Mouse (Mus musculus): ENCODE data around the gene Igfn1. TPM values are rescaled to one million over a fixed set of nuclear protein-coding genes. Genes with fewer than 3 reads are reported as not detected.

Igfn1 gene
- polyA plus RNA-seq, 1 experiment from 2014 or later = not detected

- no peaks in the 10 kb centered on the region for H3K27me3 ChIP-seq
- POLR2A ChIA-PET = no interaction called here
- ATAC-seq (no peak), DNase-seq (ENCODE audit: low read depth, low spot score) (no peak)
- in situ Hi-C loops (cut with MboI; ENCODE audit: low pct_unique_long_range_greater_than_20kb) = no loop called here
- CTCF ChIA-PET = no interaction called here
- no peak for TF ChIP-seq CTCF (IDR thresholded peaks at IDR 0.05)
Observed at GRCm38 (mm10) chr1:136010247-136010646, 4.1 kb upstream of the Igfn1 start.

GRCm38 (mm10) chr1:136008159-136008533 is 2.0 kb upstream of the Igfn1 start:
- DNase-seq (ENCODE audit: low read depth, low spot score) (no peak), ATAC-seq (no peak)
- ChIA-PET CTCF (no interaction called here), POLR2A (no interaction called here)
- in situ Hi-C loops (cut with MboI; ENCODE audit: low pct_unique_long_range_greater_than_20kb) = no loop called here
- no peaks in the 10 kb centered on the region for H3K27me3 ChIP-seq
- TF ChIP-seq CTCF (IDR thresholded peaks at IDR 0.05) = no peak

GRCm38 (mm10) chr1:136007211-136008158 is 1.3 kb upstream of the Igfn1 start, which contains the start of gene Tmem9:
Tmem9 (plus strand) TSS chr1:136008150.
- POLR2A ChIA-PET = no interaction called here
- in situ Hi-C loops (cut with MboI; ENCODE audit: low pct_unique_long_range_greater_than_20kb) = no loop called here
- ATAC-seq (peak; percentile 95), DNase-seq (ENCODE audit: low read depth, low spot score) (peak; percentile 41)
- CTCF ChIA-PET = no interaction called here
- no peak for TF ChIP-seq CTCF (IDR thresholded peaks at IDR 0.05)
- peaks cover under 1% of the 10 kb centered on the region for H3K27me3 ChIP-seq

- no peak for TF ChIP-seq CTCF (IDR thresholded peaks at IDR 0.05)
- ATAC-seq (no peak), DNase-seq (ENCODE audit: low read depth, low spot score) (no peak)
- ChIA-PET POLR2A (no interaction called here), CTCF (no interaction called here)
- peaks cover 32% of the 10 kb centered on the region for H3K27me3 ChIP-seq
- in situ Hi-C loops (cut with MboI; ENCODE audit: low pct_unique_long_range_greater_than_20kb) = no loop called here
Observed at GRCm38 (mm10) chr1:136001438-136001837, 4.7 kb downstream of the Igfn1 start.

GRCm38 (mm10) chr1:135999720-136000287 is 6.3 kb downstream of the Igfn1 start:
- CTCF ChIA-PET = no interaction called here
- DNase-seq (ENCODE audit: low read depth, low spot score) = no peak
- H3K27me3 ChIP-seq = peaks cover 34% of the 10 kb centered on the region
- no peak for ATAC-seq
- in situ Hi-C loops (cut with MboI; ENCODE audit: low pct_unique_long_range_greater_than_20kb) = no loop called here
- no peak for TF ChIP-seq CTCF (IDR thresholded peaks at IDR 0.05)
- POLR2A ChIA-PET = no interaction called here

GRCm38 (mm10) chr1:135997537-135997936 is 8.6 kb downstream of the Igfn1 start:
- in situ Hi-C loops (cut with MboI; ENCODE audit: low pct_unique_long_range_greater_than_20kb) = no loop called here
- peaks cover 34% of the 10 kb centered on the region for H3K27me3 ChIP-seq
- ChIA-PET POLR2A (interaction anchor here (0.8 kb wide), 1 partner anchor 44 kb away, joined by 3 read pairs; no protein-coding TSS in a partner anchor), CTCF (interaction anchor here (1.5 kb wide), 1 partner anchor 18 kb away, joined by 3 read pairs; no protein-coding TSS in a partner anchor)
- DNase-seq (ENCODE audit: low read depth, low spot score) (no peak), ATAC-seq (no peak)
- TF ChIP-seq CTCF (IDR thresholded peaks at IDR 0.05) = no peak

- in situ Hi-C loops (cut with MboI; ENCODE audit: low pct_unique_long_range_greater_than_20kb) = no loop called here
- DNase-seq (ENCODE audit: low read depth, low spot score) = no peak
- CTCF ChIA-PET = no interaction called here
- ATAC-seq = no peak
- POLR2A ChIA-PET = no interaction called here
- TF ChIP-seq CTCF (IDR thresholded peaks at IDR 0.05) = no peak
- H3K27me3 ChIP-seq = peaks cover 8% of the 10 kb centered on the region
Observed at GRCm38 (mm10) chr1:135993470-135993869, 12.7 kb downstream of the Igfn1 start.

GRCm38 (mm10) chr1:135989876-135990275 is 16.3 kb downstream of the Igfn1 start:
- ATAC-seq = no peak
- ChIA-PET CTCF (interaction anchor here (1.0 to 1.6 kb wide), 3 partner anchors 12 to 185 kb away, joined by 3 read pairs; no protein-coding TSS in a partner anchor), POLR2A (no interaction called here)
- in situ Hi-C loops (cut with MboI; ENCODE audit: low pct_unique_long_range_greater_than_20kb) = no loop called here
- DNase-seq (ENCODE audit: low read depth, low spot score) = no peak
- TF ChIP-seq CTCF (IDR thresholded peaks at IDR 0.05) = no peak
- peaks cover under 1% of the 10 kb centered on the region for H3K27me3 ChIP-seq

GRCm38 (mm10) chr1:135984105-135984504 is 22.0 kb downstream of the Igfn1 start:
- CTCF ChIA-PET = no interaction called here

GRCm38 (mm10) chr1:135972576-135972975 is 33.6 kb downstream of the Igfn1 start:
- DNase-seq (ENCODE audit: low read depth, low spot score) (no peak), ATAC-seq (no peak)
- ChIA-PET POLR2A (no interaction called here), CTCF (interaction anchor here (0.7 to 2.1 kb wide), 3 partner anchors 15 to 75 kb away, joined by 3 to 7 read pairs (median 4); no protein-coding TSS in a partner anchor)
- H3K27me3 ChIP-seq = peaks cover 3% of the 10 kb centered on the region
- in situ Hi-C loops (cut with MboI; ENCODE audit: low pct_unique_long_range_greater_than_20kb) = no loop called here
- TF ChIP-seq CTCF (IDR thresholded peaks at IDR 0.05) = no peak

More at GRCm38 (mm10) chr1:135984105-135984504, 22.0 kb downstream of the Igfn1 start:
- in situ Hi-C loops (cut with MboI; ENCODE audit: low pct_unique_long_range_greater_than_20kb) = no loop called here
- no peak for DNase-seq (ENCODE audit: low read depth, low spot score)
- no peak for ATAC-seq
- H3K27me3 ChIP-seq = no peaks in the 10 kb centered on the region
- no peak for TF ChIP-seq CTCF (IDR thresholded peaks at IDR 0.05)
- POLR2A ChIA-PET = no interaction called here

- ATAC-seq (no peak), DNase-seq (ENCODE audit: low read depth, low spot score) (no peak)
- H3K27me3 ChIP-seq = peaks cover 6% of the 10 kb centered on the region
- no peak for TF ChIP-seq CTCF (IDR thresholded peaks at IDR 0.05)
- in situ Hi-C loops (cut with MboI; ENCODE audit: low pct_unique_long_range_greater_than_20kb) = no loop called here
- POLR2A ChIA-PET = no interaction called here
- CTCF ChIA-PET = interaction anchor here (1.2 kb wide), 1 partner anchor 25 kb away, joined by 3 read pairs; no protein-coding TSS in a partner anchor
Observed at GRCm38 (mm10) chr1:135970486-135970885, 35.7 kb downstream of the Igfn1 start.
